Mouse (Mus musculus): ENCODE results near the gene Trub2. TPM values are rescaled to one million over a fixed set of nuclear protein-coding genes. Genes with fewer than 3 reads are reported as not detected.

Trub2 gene
- polyA plus RNA-seq, 1 experiment from 2014 or later, result 48.6 TPM

DNA sequence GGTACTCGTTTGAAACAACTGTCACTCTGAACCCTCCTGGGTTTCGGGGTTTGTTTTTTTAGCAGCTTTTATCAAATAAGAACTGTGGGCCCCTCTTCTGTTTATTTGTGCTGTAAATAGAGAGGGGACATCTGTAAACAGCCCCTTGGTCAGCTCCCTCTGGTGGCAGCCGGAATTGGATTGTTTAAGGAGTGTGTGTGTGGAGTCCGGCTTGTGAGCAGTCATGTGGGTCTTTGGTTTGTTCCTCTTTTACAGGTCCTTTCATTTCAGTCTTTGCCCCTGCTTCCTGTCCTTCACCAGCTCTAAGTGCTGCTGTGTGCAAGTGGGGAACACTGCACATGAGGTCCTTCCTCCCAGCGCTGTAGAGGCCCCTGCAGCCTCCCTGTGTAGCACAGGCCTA, 48.9 kb downstream of the Trub2 start:
- WGBS, result 80% methylated on average over 5 of the region's 5 CpGs
- H3K9me3 ChIP-seq, result no peaks in the 10 kb centered on the region
- no peak overlapping the region for H3K4me3 ChIP-seq
- no peak for ATAC-seq (ENCODE audit: insufficient number of reproducible peaks, insufficient read depth, low FRiP score, low TSS enrichment)
- H3K27me3 ChIP-seq, result no peaks in the 10 kb centered on the region
- no peaks in the 10 kb centered on the region for H3K4me1 ChIP-seq
- H3K9ac ChIP-seq, result no peak overlapping the region
- H3K4me2 ChIP-seq (replicated peaks), result no peak overlapping the region
- no peak overlapping the region for H3K27ac ChIP-seq
- peaks cover 57% of the 10 kb centered on the region for H3K36me3 ChIP-seq

DNA sequence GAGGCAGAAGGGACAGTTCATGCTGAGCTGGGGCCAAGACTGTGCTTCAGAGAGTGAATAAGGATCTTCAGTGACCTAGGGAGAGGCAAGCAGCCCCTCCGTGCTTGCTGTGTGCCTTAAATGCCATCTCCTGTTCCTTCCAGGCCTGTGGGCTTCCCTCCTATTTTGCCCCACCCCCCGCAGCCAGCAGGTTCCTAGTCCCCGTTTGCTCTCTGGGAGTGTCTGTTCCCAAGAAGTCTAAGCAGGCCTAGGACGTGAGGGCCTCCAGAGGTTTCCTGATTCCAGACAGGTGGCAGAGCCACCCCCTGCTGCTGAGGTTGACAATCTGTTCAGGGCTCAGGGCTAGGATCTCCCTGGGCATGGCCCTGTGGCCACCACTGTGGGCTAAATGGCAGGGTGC, 49.5 kb downstream of the Trub2 start:
- no peak for ATAC-seq (ENCODE audit: insufficient number of reproducible peaks, insufficient read depth, low FRiP score, low TSS enrichment)
- H3K4me3 ChIP-seq, result no peak overlapping the region
- H3K36me3 ChIP-seq, result peaks cover 63% of the 10 kb centered on the region
- WGBS, result 62% methylated on average over 4 of the region's 4 CpGs
- no peaks in the 10 kb centered on the region for H3K4me1 ChIP-seq
- no peak overlapping the region for H3K4me2 ChIP-seq (replicated peaks)
- H3K27ac ChIP-seq, result no peak overlapping the region
- H3K27me3 ChIP-seq, result no peaks in the 10 kb centered on the region
- no peaks in the 10 kb centered on the region for H3K9me3 ChIP-seq
- H3K9ac ChIP-seq, result no peak overlapping the region

DNA sequence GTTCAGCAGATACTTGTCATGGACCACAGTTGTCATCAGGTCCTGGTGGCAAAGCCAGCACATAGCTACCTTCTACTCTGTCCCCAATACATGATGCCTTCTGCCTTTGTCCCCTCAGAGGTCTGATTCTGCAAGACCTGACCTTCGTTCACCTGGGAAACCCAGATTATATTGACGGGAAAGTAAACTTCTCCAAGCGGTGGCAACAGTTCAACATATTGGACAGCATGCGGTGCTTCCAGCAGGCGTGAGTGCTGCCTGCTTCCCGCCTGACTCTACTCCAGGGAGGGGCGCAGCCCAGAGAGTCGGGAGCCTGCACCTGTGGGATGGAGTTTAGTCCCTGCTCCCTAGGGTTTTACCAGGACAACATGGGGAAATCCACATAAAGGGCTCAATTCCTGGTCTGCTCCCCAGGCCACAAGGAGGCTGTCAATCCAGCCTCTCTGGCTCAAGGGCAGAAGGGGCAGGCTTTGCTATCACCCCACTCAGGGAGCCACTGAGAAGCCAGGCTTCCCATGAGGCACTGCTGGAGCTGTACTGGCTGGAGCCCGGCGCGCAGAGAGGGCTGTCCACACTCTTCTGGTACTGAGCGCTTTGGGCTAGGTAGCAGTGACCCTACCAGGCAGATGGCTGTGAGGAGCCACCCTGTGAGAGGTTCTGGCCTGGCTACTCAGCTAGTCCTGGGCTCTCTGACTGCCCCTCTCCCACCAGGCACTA, 50.9 kb downstream of the Trub2 start:
- Histone ChIP-seq H3K9ac (no peak overlapping the region), H3K27me3 (no peaks in the 10 kb centered on the region), H3K4me2 (replicated peaks) (no peak overlapping the region), H3K4me3 (no peak overlapping the region), H3K9me3 (no peaks in the 10 kb centered on the region), H3K4me1 (no peaks in the 10 kb centered on the region), H3K36me3 (peaks cover 77% of the 10 kb centered on the region), H3K27ac (no peak overlapping the region)
- WGBS, result 89% methylated on average over 12 of the region's 12 CpGs
- no peak for ATAC-seq (ENCODE audit: insufficient number of reproducible peaks, insufficient read depth, low FRiP score, low TSS enrichment)

DNA sequence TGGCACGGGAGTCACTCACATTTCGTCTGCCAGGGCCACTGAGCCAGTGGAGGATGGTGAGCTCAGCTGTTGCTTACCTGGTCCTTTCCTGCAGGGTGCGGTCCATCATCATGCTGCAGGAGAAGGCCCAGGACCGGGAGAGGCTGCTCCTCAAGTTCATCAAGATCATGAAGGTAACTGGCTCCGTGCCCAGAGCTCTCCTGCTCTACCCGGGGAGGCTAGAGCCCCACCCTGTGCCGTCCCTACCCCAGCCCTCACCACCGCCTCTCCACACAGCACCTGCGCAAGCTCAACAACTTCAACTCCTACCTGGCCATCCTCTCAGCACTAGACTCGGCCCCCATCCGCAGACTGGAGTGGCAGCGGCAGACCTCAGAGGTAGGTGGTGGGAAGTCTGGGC, 52.6 kb downstream of the Trub2 start:
- H3K9ac ChIP-seq, result no peak overlapping the region
- no peaks in the 10 kb centered on the region for H3K9me3 ChIP-seq
- peaks cover 90% of the 10 kb centered on the region for H3K36me3 ChIP-seq
- H3K27me3 ChIP-seq, result no peaks in the 10 kb centered on the region
- no peaks in the 10 kb centered on the region for H3K4me1 ChIP-seq
- H3K4me3 ChIP-seq, result no peak overlapping the region
- ATAC-seq (ENCODE audit: insufficient number of reproducible peaks, insufficient read depth, low FRiP score, low TSS enrichment), result no peak
- WGBS, result 88% methylated on average over 12 of the region's 12 CpGs
- H3K4me2 ChIP-seq (replicated peaks), result no peak overlapping the region
- no peak overlapping the region for H3K27ac ChIP-seq

DNA sequence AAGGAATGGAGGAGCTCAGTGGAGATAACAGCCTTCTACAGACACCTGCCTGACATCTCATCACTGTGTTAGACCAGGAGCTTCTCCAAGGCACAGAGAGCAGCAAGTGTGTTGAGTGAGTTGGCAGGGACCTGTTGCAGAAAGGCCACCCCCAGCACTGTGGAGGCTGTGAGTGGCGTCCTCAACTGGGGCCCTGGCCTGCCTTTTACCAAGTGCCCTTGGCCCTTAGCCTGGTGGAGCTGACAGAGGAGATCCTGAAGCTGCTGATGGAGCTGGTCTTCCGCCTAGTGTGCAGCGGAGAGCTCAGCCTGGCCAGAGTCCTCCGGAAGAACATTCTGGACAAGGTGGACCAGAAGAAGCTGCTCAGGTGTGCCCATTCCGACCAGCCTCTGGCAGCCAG, 55.0 kb downstream of the Trub2 start:
- peaks cover 93% of the 10 kb centered on the region for H3K36me3 ChIP-seq
- H3K4me1 ChIP-seq, result no peaks in the 10 kb centered on the region
- no peak overlapping the region for H3K4me2 ChIP-seq (replicated peaks)
- no peak overlapping the region for H3K9ac ChIP-seq
- H3K27me3 ChIP-seq, result no peaks in the 10 kb centered on the region
- H3K4me3 ChIP-seq, result no peak overlapping the region
- WGBS, result 93% methylated on average over 5 of the region's 5 CpGs
- no peak overlapping the region for H3K27ac ChIP-seq
- H3K9me3 ChIP-seq, result no peaks in the 10 kb centered on the region
- no peak for ATAC-seq (ENCODE audit: insufficient number of reproducible peaks, insufficient read depth, low FRiP score, low TSS enrichment)

DNA sequence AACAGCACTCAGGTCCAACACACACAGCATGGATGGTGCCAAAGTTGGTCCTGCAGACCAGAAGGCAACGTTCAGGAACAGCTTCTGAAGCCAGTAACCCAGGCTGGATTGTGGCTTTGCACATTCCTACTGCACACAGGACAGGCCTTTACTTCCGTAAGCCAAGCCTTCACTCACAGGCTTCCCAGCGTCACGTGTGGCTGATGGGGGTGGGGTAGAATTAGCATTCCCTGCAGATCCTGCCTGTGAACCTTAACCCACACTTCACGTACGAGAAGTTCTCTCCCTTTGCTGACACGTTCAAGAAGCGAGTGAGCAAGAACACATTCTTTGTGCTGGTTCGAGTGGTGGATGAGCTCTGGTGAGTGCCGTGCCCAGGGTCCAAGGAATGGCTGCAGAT, 55.7 kb downstream of the Trub2 start:
- H3K4me1 ChIP-seq, result no peaks in the 10 kb centered on the region
- no peak overlapping the region for H3K9ac ChIP-seq
- H3K27ac ChIP-seq, result no peak overlapping the region
- no peak overlapping the region for H3K4me3 ChIP-seq
- peaks cover 93% of the 10 kb centered on the region for H3K36me3 ChIP-seq
- H3K9me3 ChIP-seq, result no peaks in the 10 kb centered on the region
- no peaks in the 10 kb centered on the region for H3K27me3 ChIP-seq
- H3K4me2 ChIP-seq (replicated peaks), result no peak overlapping the region
- ATAC-seq (ENCODE audit: insufficient number of reproducible peaks, insufficient read depth, low FRiP score, low TSS enrichment), result no peak
- WGBS, result 88% methylated on average over 10 of the region's 10 CpGs

DNA sequence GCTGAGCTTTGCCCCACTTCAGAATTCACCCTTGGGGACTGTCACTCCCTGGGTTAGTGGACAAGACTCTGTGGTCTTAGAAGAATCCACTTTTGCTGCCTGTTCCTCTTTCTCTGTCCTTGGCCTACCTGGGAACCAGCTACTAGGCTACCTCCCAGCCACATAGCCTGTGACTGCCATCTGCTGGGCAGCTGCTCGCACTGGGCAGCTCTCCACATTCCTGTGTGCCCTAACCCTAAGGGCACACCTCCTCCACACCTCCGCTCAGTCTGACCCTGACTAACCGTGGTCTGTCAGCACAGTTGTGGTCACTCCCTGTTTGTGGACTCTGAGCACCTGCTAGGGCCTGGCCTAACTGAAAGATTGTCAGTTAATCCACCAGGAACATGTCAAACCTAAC, 56.8 kb downstream of the Trub2 start:
- no peak overlapping the region for H3K27ac ChIP-seq
- no peak overlapping the region for H3K4me2 ChIP-seq (replicated peaks)
- H3K9me3 ChIP-seq, result no peaks in the 10 kb centered on the region
- no peaks in the 10 kb centered on the region for H3K4me1 ChIP-seq
- H3K4me3 ChIP-seq, result no peak overlapping the region
- ATAC-seq (ENCODE audit: insufficient number of reproducible peaks, insufficient read depth, low FRiP score, low TSS enrichment), result no peak
- H3K9ac ChIP-seq, result no peak overlapping the region
- no peaks in the 10 kb centered on the region for H3K27me3 ChIP-seq
- H3K36me3 ChIP-seq, result peaks cover 92% of the 10 kb centered on the region
- WGBS, result 65% methylated on average over 3 of the region's 3 CpGs

DNA sequence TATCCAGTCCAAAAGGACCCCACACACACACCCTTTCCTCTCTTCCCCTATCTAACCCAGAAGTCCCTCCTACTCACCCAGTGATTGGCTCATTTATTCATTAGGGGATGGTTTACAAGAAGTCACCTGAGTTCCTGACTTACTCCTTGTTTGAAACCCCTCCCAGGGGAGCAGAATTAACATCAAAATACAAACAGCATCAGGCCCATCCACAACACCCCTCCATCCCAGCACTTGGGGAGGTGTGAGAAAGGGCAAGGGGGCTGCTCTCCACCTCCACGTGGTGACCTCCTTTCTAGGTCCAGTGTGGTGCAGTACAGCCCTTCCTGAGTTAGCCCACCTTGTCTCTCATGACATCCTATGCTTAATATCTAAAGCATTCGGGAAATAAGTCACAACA, 58.8 kb downstream of the Trub2 start:
- H3K27me3 ChIP-seq, result no peaks in the 10 kb centered on the region
- H3K9me3 ChIP-seq, result no peaks in the 10 kb centered on the region
- no peaks in the 10 kb centered on the region for H3K4me1 ChIP-seq
- no peak overlapping the region for H3K27ac ChIP-seq
- H3K4me3 ChIP-seq, result no peak overlapping the region
- no peak for ATAC-seq (ENCODE audit: insufficient number of reproducible peaks, insufficient read depth, low FRiP score, low TSS enrichment)
- H3K9ac ChIP-seq, result no peak overlapping the region
- WGBS, result 62% methylated on average over 2 of the region's 2 CpGs
- H3K36me3 ChIP-seq, result peaks cover 92% of the 10 kb centered on the region
- no peak overlapping the region for H3K4me2 ChIP-seq (replicated peaks)

DNA sequence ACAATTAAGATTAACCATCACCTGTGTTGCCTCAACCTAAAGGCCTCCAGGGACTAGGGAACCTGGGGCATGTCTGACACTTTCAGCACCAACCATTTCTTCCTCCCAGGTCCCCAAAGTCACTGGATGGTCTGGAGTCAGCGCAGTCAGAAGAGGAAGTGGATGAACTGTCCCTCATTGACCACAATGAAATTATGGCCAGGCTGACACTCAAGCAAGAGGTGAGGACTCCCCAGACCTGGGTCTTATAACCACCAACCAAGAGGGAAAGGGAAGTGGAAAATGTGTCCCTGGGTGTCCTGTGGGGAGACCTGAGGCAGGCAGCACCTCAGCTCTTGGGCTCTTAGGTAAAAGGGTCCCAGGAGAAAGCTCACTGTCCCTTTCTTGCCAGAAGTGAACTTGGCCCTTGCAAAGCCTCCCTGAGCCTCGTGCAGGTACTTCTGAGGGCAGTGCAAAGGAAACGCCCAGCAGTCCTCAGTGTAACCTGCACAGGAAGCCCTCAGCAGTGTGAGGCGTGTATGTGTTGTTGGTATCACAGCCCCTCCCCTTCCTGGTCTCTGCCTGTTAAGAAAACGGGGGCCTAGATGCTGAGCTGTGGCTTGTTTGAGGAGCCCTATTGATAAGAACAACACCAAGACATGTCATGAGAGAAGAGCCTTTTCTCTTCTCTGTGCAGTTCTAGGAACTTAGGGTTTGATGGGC, 63.5 kb downstream of the Trub2 start:
- H3K27ac ChIP-seq, result no peak overlapping the region
- no peaks in the 10 kb centered on the region for H3K4me1 ChIP-seq
- H3K4me3 ChIP-seq, result no peak overlapping the region
- H3K9ac ChIP-seq, result no peak overlapping the region
- ATAC-seq (ENCODE audit: insufficient number of reproducible peaks, insufficient read depth, low FRiP score, low TSS enrichment), result no peak
- H3K4me2 ChIP-seq (replicated peaks), result no peak overlapping the region
- no peaks in the 10 kb centered on the region for H3K27me3 ChIP-seq
- no peaks in the 10 kb centered on the region for H3K9me3 ChIP-seq
- 85% methylated on average over 5 of the region's 5 CpGs for WGBS
- H3K36me3 ChIP-seq, result peaks cover 95% of the 10 kb centered on the region

DNA sequence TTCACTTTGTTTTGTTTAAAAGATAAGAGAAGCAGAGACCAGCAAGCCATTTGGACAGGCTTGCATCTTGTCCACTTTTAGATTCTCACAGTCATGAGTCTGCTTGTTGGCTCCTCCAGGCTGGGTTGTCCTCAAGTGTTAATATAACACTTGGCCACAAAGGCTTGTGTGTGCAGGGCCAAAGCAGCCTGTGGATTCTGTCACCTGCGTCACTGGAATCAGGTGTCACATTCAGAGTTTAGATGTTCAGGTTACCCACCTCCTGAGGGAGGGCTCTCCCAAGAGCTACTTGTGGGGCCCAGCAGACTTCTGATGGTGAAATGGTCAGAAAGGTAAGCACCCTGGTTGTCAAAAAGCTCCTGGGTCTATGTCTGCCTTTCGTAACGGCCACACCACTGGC, 65.2 kb downstream of the Trub2 start:
- Histone ChIP-seq H3K27ac (no peak overlapping the region), H3K36me3 (peaks cover 86% of the 10 kb centered on the region), H3K9ac (no peak overlapping the region), H3K4me2 (replicated peaks) (no peak overlapping the region), H3K4me1 (no peaks in the 10 kb centered on the region), H3K4me3 (no peak overlapping the region), H3K27me3 (no peaks in the 10 kb centered on the region), H3K9me3 (no peaks in the 10 kb centered on the region)
- no peak for ATAC-seq (ENCODE audit: insufficient number of reproducible peaks, insufficient read depth, low FRiP score, low TSS enrichment)
- 93% methylated on average over 3 of the region's 3 CpGs for WGBS

DNA sequence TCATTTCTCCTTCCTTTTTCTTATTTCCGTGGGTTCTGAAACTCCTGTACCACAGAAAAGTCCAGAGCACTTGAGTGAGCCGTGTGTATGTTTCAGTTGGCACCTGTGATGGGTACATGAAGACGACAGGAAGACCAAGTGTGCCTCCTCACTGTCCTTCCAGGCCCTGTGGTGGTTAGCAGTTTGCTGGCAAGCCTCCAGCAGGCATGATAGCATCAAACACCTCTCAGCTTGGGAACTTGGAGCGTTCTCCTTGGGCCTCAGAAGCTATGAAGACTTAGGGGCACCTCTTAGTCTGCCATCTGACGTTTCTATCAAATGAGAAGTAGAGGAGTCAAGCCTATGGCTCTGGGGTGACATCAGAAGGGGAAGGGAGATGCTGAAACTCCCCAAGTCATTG, 69.7 kb downstream of the Trub2 start:
- H3K27me3 ChIP-seq, result no peaks in the 10 kb centered on the region
- H3K36me3 ChIP-seq, result peaks cover 58% of the 10 kb centered on the region
- H3K9ac ChIP-seq, result no peak overlapping the region
- H3K9me3 ChIP-seq, result no peaks in the 10 kb centered on the region
- H3K27ac ChIP-seq, result no peak overlapping the region
- WGBS, result 91% methylated on average over 5 of the region's 5 CpGs
- no peak for ATAC-seq (ENCODE audit: insufficient number of reproducible peaks, insufficient read depth, low FRiP score, low TSS enrichment)
- peaks cover 13% of the 10 kb centered on the region; the same call in 1 of the 2 replicates for H3K4me1 ChIP-seq
- H3K4me3 ChIP-seq, result no peak overlapping the region
- no peak overlapping the region for H3K4me2 ChIP-seq (replicated peaks)

DNA sequence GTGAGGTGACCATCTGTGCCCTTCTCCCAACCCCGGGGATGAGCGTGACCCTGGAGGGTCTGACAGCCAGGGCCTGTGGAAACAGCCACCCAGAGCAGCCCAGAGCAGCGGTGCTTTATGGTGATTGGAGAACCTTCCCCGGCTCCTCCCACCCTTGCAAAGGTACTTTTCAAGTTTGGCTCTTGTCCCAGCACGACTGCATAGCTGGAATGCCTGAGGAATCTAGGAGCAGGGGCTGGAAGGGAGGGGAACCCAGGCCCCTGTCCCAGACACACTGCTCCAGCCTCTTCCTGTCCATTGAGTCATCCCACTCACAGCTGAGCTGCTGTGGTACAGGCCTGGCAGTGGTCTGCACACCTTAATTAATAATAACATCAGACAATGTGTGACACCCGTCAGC, 71.6 kb downstream of the Trub2 start:
- Histone ChIP-seq H3K4me1 (peaks cover 13% of the 10 kb centered on the region; the same call in 1 of the 2 replicates), H3K9me3 (no peaks in the 10 kb centered on the region), H3K4me3 (no peak overlapping the region), H3K27ac (peak overlapping the region; percentile 84), H3K9ac (no peak overlapping the region), H3K4me2 (replicated peaks) (no peak overlapping the region), H3K27me3 (no peaks in the 10 kb centered on the region), H3K36me3 (peaks cover 51% of the 10 kb centered on the region)
- WGBS, result 9% methylated on average over 6 of the region's 6 CpGs
- peak; percentile 91 for ATAC-seq (ENCODE audit: insufficient number of reproducible peaks, insufficient read depth, low FRiP score, low TSS enrichment)
